Mouse (Mus musculus): ENCODE measurements around the gene Tns1.

Tns1 gene

GRCm38 (mm10) chr1:73991226-73991625, 133.0 kb downstream of the Tns1 start:
- no peak for DNase-seq (ENCODE audit: low read depth, low spot score)

- no peak for DNase-seq (ENCODE audit: low read depth, low spot score)
These were observed 134.2 kb downstream of the Tns1 start for GRCm38 (mm10) chr1:73990024-73990423.

DNA sequence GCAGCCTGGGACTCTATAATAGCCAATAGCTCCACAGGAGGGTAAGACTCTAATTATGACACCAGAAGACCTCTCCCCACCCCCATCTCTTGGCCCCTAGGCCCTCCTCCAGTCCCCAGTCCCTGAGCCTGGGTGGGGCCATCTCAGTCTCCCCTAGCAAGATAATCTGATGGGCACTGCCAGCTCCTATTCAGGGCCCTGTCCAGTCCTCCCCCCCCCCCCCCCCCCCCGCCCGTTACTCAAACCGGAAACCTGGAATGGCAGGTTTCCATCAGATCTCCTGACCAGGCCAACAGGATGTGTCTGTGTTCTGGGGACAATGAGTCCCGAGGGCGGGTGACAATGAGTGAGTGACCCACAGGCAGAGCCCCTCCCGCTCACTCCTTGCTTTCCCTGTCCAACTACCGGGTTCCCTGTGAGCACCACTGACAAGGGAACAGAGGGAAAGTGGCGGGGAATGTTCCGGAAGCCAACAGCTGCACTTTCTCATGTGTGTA, 136.5 kb downstream of the Tns1 start:
- DNase-seq (ENCODE audit: low read depth, low spot score) = no peak

DNA sequence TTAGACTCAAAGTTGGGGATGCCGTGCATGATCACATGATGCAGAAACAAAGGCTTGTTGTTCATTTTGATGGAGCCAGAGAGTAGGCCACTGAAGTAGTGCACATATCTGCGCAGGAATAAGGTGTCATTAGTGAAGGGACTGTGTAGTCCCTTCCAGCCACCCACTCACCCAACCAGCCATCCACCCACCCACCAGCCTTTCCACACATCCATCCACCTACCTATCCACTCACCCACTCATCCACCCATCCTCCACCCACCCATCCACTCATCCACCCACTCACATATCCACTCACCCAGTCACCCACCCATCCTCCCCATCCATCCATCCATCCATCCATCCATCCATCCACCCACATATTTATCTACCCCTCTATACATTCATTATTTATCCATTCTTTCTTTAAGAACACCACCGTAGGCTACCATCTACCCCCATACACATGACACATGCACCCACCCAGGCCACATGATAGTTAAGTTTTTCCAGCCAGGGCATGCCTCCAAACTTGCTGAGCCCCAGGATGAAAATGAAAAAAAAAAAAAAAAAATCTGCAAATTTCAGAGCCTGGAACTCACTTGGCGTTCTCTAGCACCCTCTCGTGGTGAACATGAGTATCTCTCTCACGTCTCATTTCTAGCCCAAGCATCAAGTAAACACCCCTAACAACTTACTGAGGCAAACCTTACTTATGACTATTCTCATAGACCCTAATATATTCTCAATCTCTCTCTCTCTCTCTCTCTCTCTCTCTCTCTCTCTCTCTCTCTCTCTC, 137.8 kb downstream of the Tns1 start:
- peak; percentile 61 for DNase-seq (ENCODE audit: low read depth, low spot score)

DNA sequence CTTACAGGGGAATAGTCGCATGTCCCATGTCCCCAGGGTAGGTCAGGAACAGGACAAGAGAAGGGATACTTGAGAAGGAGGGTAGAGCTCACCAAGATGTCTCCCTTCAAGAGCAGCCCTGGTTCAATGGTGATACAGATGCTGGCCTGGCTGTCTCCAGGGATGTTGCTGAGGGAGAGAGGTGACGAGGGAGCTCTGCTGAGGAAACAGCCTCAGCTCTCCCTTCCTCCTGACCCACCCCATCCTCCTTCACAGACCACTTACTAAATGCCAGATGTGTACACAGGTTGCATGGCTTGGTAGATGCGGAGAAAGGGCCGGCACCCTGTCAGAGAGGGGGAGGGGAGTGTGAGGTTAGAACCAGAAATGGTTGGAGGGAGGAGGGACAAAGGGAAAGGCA, 138.6 kb downstream of the Tns1 start:
- DNase-seq (ENCODE audit: low read depth, low spot score) = no peak

- DNase-seq (ENCODE audit: low read depth, low spot score) = no peak
These were observed 145.0 kb downstream of the Tns1 start for GRCm38 (mm10) chr1:73979214-73979613.

GRCm38 (mm10) chr1:73978576-73978975, 145.7 kb downstream of the Tns1 start:
- no peak for DNase-seq (ENCODE audit: low read depth, low spot score)

DNA sequence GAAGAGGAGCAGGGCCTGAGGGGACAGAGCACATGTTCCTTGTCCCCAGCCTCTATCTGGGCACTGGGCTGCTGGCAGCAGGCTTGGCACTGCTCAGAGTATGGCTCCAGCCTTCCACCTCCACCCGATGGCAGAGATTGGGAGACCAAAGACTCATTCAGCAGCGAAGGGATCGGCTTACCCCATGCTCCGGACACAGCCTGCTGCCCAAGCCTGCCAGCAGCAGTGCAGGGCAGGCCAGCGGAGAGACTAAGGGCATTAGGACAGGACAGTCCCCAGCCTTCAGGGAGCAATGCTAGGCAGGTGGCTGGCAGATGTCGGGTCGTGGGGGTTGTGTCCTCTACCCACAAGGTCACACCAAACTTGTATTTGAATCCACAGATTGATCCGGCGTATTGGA, 150.3 kb downstream of the Tns1 start:
- DNase-seq (ENCODE audit: low read depth, low spot score) = no peak

- no peak for DNase-seq (ENCODE audit: low read depth, low spot score)
These were observed 151.5 kb downstream of the Tns1 start for GRCm38 (mm10) chr1:73972726-73973125.

- no peak for DNase-seq (ENCODE audit: low read depth, low spot score)
These were observed 154.0 kb downstream of the Tns1 start for GRCm38 (mm10) chr1:73970161-73970730.

GRCm38 (mm10) chr1:73968712-73969511, 155.3 kb downstream of the Tns1 start:
- no peak for DNase-seq (ENCODE audit: low read depth, low spot score)

DNA sequence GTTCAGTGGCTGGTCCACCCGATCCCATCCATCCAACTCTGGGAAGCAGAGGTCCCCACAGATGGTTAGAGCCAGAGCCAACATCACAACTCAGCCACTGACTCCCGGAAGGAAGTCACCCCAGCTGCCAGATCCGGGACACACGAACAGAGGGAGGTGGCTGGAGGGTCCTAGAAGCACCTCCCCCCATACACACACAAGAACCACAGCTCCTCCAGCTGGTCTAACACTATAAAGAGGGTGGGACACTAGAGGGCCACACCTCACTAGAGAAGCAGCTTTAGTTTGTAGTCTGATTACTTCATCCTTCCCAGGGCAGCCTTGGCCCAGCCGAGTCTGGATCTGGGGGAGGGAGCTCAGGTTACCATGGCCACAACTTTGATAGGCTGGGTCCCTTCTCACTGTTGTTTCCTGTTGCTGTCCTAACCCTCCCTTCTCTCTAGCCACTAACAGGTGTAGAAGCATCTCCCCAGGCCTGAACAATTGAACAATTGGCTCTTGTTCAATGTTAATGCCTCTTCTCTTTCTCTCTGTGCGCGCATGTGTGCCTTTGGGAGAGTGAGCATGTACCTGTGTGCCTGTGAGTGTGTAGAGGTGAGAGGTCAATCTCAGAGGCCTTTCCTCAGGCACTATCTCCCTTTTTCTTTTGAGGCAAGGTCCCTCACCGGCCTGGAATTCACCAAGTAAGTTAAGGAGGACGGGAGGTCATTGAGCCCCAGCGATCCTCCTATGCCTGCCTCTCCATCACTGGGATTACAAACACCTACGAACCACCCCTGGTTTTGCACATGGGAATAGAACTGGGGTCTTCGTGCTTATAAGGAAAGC, 157.6 kb downstream of the Tns1 start:
- no peak for DNase-seq (ENCODE audit: low read depth, low spot score)

GRCm38 (mm10) chr1:73964151-73964743, 160.0 kb downstream of the Tns1 start:
- DNase-seq (ENCODE audit: low read depth, low spot score) = no peak

- DNase-seq (ENCODE audit: low read depth, low spot score) = no peak
These were observed 160.6 kb downstream of the Tns1 start for GRCm38 (mm10) chr1:73963626-73964025.

- DNase-seq (ENCODE audit: low read depth, low spot score) = no peak
These were observed 161.4 kb downstream of the Tns1 start for GRCm38 (mm10) chr1:73962668-73963371.

- no peak for DNase-seq (ENCODE audit: low read depth, low spot score)
These were observed 162.2 kb downstream of the Tns1 start for GRCm38 (mm10) chr1:73962049-73962448.

GRCm38 (mm10) chr1:73959758-73960157, 164.5 kb downstream of the Tns1 start:
- DNase-seq (ENCODE audit: low read depth, low spot score) = no peak

DNA sequence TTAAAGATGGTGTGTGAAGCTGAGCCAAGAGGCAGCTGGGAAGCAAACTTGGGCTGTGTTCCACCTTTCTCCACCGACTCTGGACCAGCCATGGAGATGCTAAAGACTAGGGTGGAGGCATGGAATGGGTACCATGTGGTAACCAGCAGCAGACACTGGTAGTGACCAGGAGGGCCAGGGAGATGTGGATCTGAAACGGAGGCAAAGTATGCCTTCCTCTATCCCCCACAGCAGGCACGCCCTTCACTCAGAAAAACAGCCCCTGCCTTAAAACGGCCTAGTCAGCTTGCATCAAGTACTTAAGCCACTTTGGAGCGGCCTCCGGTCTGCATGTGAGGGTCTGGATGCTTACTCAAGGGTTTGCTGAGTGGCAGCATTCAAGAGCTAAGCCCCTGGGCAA, 164.9 kb downstream of the Tns1 start:
- DNase-seq (ENCODE audit: low read depth, low spot score) = no peak

- DNase-seq (ENCODE audit: low read depth, low spot score) = no peak
These were observed 165.9 kb downstream of the Tns1 start for GRCm38 (mm10) chr1:73958210-73958983.

DNA sequence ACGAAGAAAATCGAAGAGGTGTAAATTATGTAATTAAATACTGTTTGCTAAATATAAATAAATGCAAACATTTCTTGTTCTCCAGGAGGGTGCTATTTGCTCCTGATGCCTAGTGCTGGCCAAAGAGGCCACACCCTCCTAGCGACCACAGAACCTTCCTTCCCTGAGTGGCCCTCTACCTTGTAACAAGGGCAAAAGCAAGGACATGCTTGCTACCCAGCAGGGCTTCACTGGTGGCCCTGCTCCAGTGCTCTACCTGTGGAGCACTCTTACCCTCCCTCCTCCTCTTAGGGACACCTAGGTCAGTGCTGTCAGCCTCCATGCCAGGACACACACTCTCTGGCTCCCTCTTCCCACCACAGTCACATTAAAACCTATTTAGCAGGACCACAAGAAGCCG, 166.8 kb downstream of the Tns1 start:
- DNase-seq (ENCODE audit: low read depth, low spot score) = no peak

Data from A20 (cell line).